Mouse (Mus musculus): ENCODE results near the gene Ptbp1. TPM values are rescaled to one million over a fixed set of nuclear protein-coding genes. Genes with fewer than 3 reads are reported as not detected.

The Ptbp1 gene
- total RNA-seq, 2 experiments from 2014 or later = 97.9 to 138 TPM

DNA sequence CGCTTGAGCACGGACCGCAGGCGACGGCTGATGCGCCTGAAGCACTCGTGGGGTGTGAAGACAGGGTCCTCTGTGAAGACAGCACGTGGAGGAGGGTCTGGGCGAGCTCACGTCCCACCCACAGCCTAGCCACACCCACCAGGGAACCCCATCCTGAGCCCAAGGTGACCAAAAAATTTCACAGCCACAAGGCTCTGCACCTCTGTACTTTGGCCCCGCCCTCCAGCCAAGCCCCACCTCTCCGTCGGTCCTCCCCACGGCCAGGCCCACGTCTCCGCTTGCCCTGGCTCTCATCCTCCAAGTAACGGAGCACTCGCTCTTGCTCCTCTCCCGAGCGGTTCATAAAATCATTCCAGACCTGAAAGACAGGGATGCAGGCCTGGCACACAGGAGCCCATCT lies 58.2 kb downstream of the Ptbp1 start:
- ATAC-seq (ENCODE audit: poor library complexity, severe bottlenecking) = no peak

Other genes starting within 250 kb of the Ptbp1 start
Only the 30 nearest of the 33 such genes appear.
- not detected in 2 replicates for gene Madcam1, start 189.9 kb upstream of the Ptbp1 start, total RNA-seq (2015)
- not detected in 2 replicates for gene Madcam1, start 189.9 kb upstream of the Ptbp1 start, total RNA-seq (2017)
- 17.5 and 21.0 TPM in 2 replicates for gene Tpgs1, start 185.1 kb upstream of the Ptbp1 start, total RNA-seq (2015)
- gene Tpgs1, start 185.1 kb upstream of the Ptbp1 start, total RNA-seq (2017) = 8.8 and 21.1 TPM in 2 replicates
- gene Cdc34, start 172.2 kb upstream of the Ptbp1 start, total RNA-seq (2015) = 52.6 and 53.3 TPM in 2 replicates
- 70.2 and 100 TPM in 2 replicates for gene Cdc34, start 172.2 kb upstream of the Ptbp1 start, total RNA-seq (2017)
- 2.0 and 2.4 TPM in 2 replicates for gene Gzmm, start 165.4 kb upstream of the Ptbp1 start, total RNA-seq (2015)
- gene Gzmm, start 165.4 kb upstream of the Ptbp1 start, total RNA-seq (2017) = 0.20 and 0.92 TPM in 2 replicates
- gene Bsg, start 149.9 kb upstream of the Ptbp1 start, total RNA-seq (2015) = 289 and 306 TPM in 2 replicates
- 194 and 196 TPM in 2 replicates for gene Bsg, start 149.9 kb upstream of the Ptbp1 start, total RNA-seq (2017)
- gene Hcn2, start 137.8 kb upstream of the Ptbp1 start, total RNA-seq (2015) = 0.04 TPM in 1 of 2 replicates, not detected in the other
- gene Hcn2, start 137.8 kb upstream of the Ptbp1 start, total RNA-seq (2017) = not detected in 2 replicates
- 20.9 and 27.8 TPM in 2 replicates for gene Polrmt, start 107.8 kb upstream of the Ptbp1 start, total RNA-seq (2015)
- gene Polrmt, start 107.8 kb upstream of the Ptbp1 start, total RNA-seq (2017) = 9.7 and 12.6 TPM in 2 replicates
- not detected in 2 replicates for gene Fgf22, start 99.4 kb upstream of the Ptbp1 start, total RNA-seq (2015)
- gene Fgf22, start 99.4 kb upstream of the Ptbp1 start, total RNA-seq (2017) = not detected in 2 replicates
- gene Rnf126, start 87.5 kb upstream of the Ptbp1 start, total RNA-seq (2015) = 30.4 and 34.0 TPM in 2 replicates
- gene Rnf126, start 87.5 kb upstream of the Ptbp1 start, total RNA-seq (2017) = 12.5 and 13.0 TPM in 2 replicates
- gene Fstl3, start 77.2 kb upstream of the Ptbp1 start, total RNA-seq (2015) = 3.9 and 5.3 TPM in 2 replicates
- 1.7 and 2.7 TPM in 2 replicates for gene Fstl3, start 77.2 kb upstream of the Ptbp1 start, total RNA-seq (2017)
- 2.7 and 5.6 TPM in 2 replicates for gene Prss57, start 63.5 kb upstream of the Ptbp1 start, total RNA-seq (2015)
- gene Prss57, start 63.5 kb upstream of the Ptbp1 start, total RNA-seq (2017) = 1.2 and 1.8 TPM in 2 replicates
- gene Palm, start 60.9 kb upstream of the Ptbp1 start, total RNA-seq (2015) = 39.3 and 42.2 TPM in 2 replicates
- 30.2 and 35.5 TPM in 2 replicates for gene Palm, start 60.9 kb upstream of the Ptbp1 start, total RNA-seq (2017)
- gene Misp, start 33.4 kb upstream of the Ptbp1 start, total RNA-seq (2015) = not detected in 2 replicates
- not detected in 2 replicates for gene Misp, start 33.4 kb upstream of the Ptbp1 start, total RNA-seq (2017)
- gene Prtn3, start 20.0 kb downstream of the Ptbp1 start, total RNA-seq (2015) = 322 and 372 TPM in 2 replicates
- gene Prtn3, start 20.0 kb downstream of the Ptbp1 start, total RNA-seq (2017) = 92.6 and 97.3 TPM in 2 replicates
- 6.2 and 10.6 TPM in 2 replicates for gene Plppr3, start 20.2 kb downstream of the Ptbp1 start, total RNA-seq (2015)
- 13.2 and 17.6 TPM in 2 replicates for gene Plppr3, start 20.2 kb downstream of the Ptbp1 start, total RNA-seq (2017)
- gene Elane, start 31.8 kb downstream of the Ptbp1 start, total RNA-seq (2015) = 348 and 366 TPM in 2 replicates
- 161 and 164 TPM in 2 replicates for gene Elane, start 31.8 kb downstream of the Ptbp1 start, total RNA-seq (2017)
- not detected in 2 replicates for gene Cfd, start 36.4 kb downstream of the Ptbp1 start, total RNA-seq (2015)
- not detected in 2 replicates for gene Cfd, start 36.4 kb downstream of the Ptbp1 start, total RNA-seq (2017)
- gene Med16, start 54.5 kb downstream of the Ptbp1 start, total RNA-seq (2015) = 12.0 and 13.6 TPM in 2 replicates
- 17.5 and 18.0 TPM in 2 replicates for gene Med16, start 54.5 kb downstream of the Ptbp1 start, total RNA-seq (2017)
- not detected in 2 replicates for gene Gm26602, start 56.4 kb downstream of the Ptbp1 start, total RNA-seq (2015)
- gene Gm26602, start 56.4 kb downstream of the Ptbp1 start, total RNA-seq (2017) = not detected in 2 replicates
- gene Kiss1r, start 62.5 kb downstream of the Ptbp1 start, total RNA-seq (2015) = 0.18 and 0.29 TPM in 2 replicates
- 0.26 and 0.77 TPM in 2 replicates for gene Kiss1r, start 62.5 kb downstream of the Ptbp1 start, total RNA-seq (2017)
- 118 and 121 TPM in 2 replicates for gene R3hdm4, start 66.8 kb downstream of the Ptbp1 start, total RNA-seq (2015)
- 92.1 and 134 TPM in 2 replicates for gene R3hdm4, start 66.8 kb downstream of the Ptbp1 start, total RNA-seq (2017)
- 36.7 and 38.7 TPM in 2 replicates for gene Arid3a, start 72.6 kb downstream of the Ptbp1 start, total RNA-seq (2015)
- 59.2 and 67.8 TPM in 2 replicates for gene Arid3a, start 72.6 kb downstream of the Ptbp1 start, total RNA-seq (2017)
- 10.6 and 15.7 TPM in 2 replicates for gene Wdr18, start 105.7 kb downstream of the Ptbp1 start, total RNA-seq (2015)
- 7.8 TPM in 2 replicates for gene Wdr18, start 105.7 kb downstream of the Ptbp1 start, total RNA-seq (2017)
- gene Grin3b, start 116.3 kb downstream of the Ptbp1 start, total RNA-seq (2015) = not detected in 2 replicates
- gene Grin3b, start 116.3 kb downstream of the Ptbp1 start, total RNA-seq (2017) = 0.18 TPM in 1 of 2 replicates, not detected in the other
- 51.6 and 52.2 TPM in 2 replicates for gene Tmem259, start 129.9 kb downstream of the Ptbp1 start, total RNA-seq (2015)
- 52.1 and 53.2 TPM in 2 replicates for gene Tmem259, start 129.9 kb downstream of the Ptbp1 start, total RNA-seq (2017)
- 174 and 175 TPM in 2 replicates for gene Cnn2, start 134.2 kb downstream of the Ptbp1 start, total RNA-seq (2015)
- gene Cnn2, start 134.2 kb downstream of the Ptbp1 start, total RNA-seq (2017) = 286 and 299 TPM in 2 replicates
- gene Abca7, start 142.1 kb downstream of the Ptbp1 start, total RNA-seq (2015) = 32.6 and 34.7 TPM in 2 replicates
- 33.6 and 37.4 TPM in 2 replicates for gene Abca7, start 142.1 kb downstream of the Ptbp1 start, total RNA-seq (2017)
- 135 and 140 TPM in 2 replicates for gene Arhgap45, start 162.2 kb downstream of the Ptbp1 start, total RNA-seq (2015)
- 235 and 237 TPM in 2 replicates for gene Arhgap45, start 162.2 kb downstream of the Ptbp1 start, total RNA-seq (2017)
- gene Polr2e, start 185.4 kb downstream of the Ptbp1 start, total RNA-seq (2015) = 70.2 and 70.7 TPM in 2 replicates
- 58.4 and 69.2 TPM in 2 replicates for gene Polr2e, start 185.4 kb downstream of the Ptbp1 start, total RNA-seq (2017)
- gene Gpx4, start 192.7 kb downstream of the Ptbp1 start, total RNA-seq (2015) = 259 and 303 TPM in 2 replicates
- 375 and 378 TPM in 2 replicates for gene Gpx4, start 192.7 kb downstream of the Ptbp1 start, total RNA-seq (2017)

Data from megakaryocyte, adult 5-6 weeks (primary cell).